Mouse (Mus musculus): Measurements from ENCODE around the gene Elmsan1. TPM values are rescaled to one million over a fixed set of nuclear protein-coding genes. Genes with fewer than 3 reads are reported as not detected.
A peak's percentile ranks its signal among the peaks of the same experiment; 100 is the strongest.

Elmsan1 gene
- total and polyA plus RNA-seq, 3 experiments, result 21.4 to 140 (median 66.7) TPM

DNA sequence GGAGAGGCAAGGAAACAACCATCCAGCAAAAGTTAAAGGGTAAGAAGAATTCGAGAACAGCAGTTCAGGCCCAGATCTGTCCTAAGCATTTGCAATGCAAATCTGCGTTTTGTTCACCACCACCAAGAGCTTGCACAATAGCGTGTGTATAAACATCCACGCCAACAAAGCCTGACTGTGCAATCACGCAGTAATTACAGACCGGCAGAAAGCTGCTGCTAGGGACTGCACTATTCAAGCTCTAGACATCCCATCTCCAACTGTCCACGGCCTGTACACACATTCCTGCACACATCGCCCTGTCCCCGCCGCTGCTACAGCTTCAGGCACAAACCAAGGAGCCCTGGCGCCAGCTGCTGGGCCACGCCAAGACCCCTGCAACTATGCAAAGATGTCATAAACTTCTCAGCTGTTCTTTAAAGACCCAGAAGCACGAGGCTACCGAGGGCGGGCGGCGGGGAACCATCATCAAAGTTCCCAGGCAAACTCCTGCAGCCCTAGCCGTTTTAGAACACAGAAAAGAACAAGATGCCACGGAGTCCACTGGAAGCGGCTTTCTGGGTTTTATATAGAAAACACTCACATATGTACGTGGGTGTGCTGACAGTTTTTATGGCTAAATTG is 1.1 kb downstream of the Elmsan1 start:
- Histone ChIP-seq H3K9me3 (replicated peaks) (0 out of 2 replicates have a peak, but pooled peaks cover 2% of the 10 kb centered on the region), H3K4me3 (ENCODE audit: low read depth, low read length) (peak overlapping the region; percentile 79), H3K4me1 (ENCODE audit: insufficient read depth, low read depth, low read length) (peaks cover 79% of the 10 kb centered on the region), H3K36me3 (replicated peaks) (peaks cover 43% of the 10 kb centered on the region), H3K27me3 (ENCODE audit: insufficient read depth, low read length) (no peaks in the 10 kb centered on the region)
- DNase-seq (ENCODE audit: low spot score) (peak; percentile 52), ATAC-seq (ENCODE audit: extremely low read depth, insufficient number of reproducible peaks, low FRiP score, poor library complexity, severe bottlenecking) (0 out of 2 replicates have a peak, but pooled peaks have one; percentile 17)
- TF ChIP-seq CTCF (IDR thresholded peaks at IDR 0.05; ENCODE audit: low read depth, low read length) (no peak), GATA1 (IDR thresholded peaks at IDR 0.05; ENCODE audit: borderline replicate concordance, low read length) (no peak), GATA2 (IDR thresholded peaks at IDR 0.05; ENCODE audit: borderline replicate concordance, low read depth, low read length) (no peak), TAL1 (conservative IDR thresholded peaks at IDR 0.05; ENCODE audit: low read depth, low read length) (no peak), POLR2AphosphoS5 (IDR thresholded peaks at IDR 0.05; ENCODE audit: insufficient replicate concordance, low read depth, low read length) (no peak)

DNA sequence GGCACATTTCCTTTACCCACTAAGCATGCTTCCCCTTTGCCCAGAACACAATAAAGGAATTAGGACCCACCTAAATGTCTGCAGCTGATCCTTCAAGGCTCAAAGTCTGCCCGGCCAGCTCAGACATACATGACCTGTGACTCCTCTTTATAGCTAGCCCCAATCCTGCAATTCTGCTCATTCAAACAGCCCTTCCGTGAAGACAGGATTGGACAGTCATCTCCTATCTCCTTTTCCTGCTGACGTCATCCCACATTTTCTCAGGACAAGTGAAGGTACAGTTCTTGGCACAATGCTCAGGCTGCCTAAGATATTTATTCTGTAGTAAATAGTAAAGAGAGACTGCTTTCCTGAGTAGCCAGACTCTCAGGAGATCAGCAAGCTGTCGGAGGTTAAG is 1.6 kb downstream of the Elmsan1 start:
- ATAC-seq (ENCODE audit: extremely low read depth, insufficient number of reproducible peaks, low FRiP score, poor library complexity, severe bottlenecking) (no peak), DNase-seq (ENCODE audit: low spot score) (no peak)
- Histone ChIP-seq H3K4me3 (ENCODE audit: low read depth, low read length) (peak overlapping the region; percentile 79; the same call in 1 of the 2 replicates), H3K27me3 (ENCODE audit: insufficient read depth, low read length) (no peaks in the 10 kb centered on the region), H3K9me3 (replicated peaks) (0 out of 2 replicates have a peak, but pooled peaks cover 2% of the 10 kb centered on the region), H3K36me3 (replicated peaks) (peaks cover 47% of the 10 kb centered on the region), H3K4me1 (ENCODE audit: insufficient read depth, low read depth, low read length) (peaks cover 78% of the 10 kb centered on the region)
- no peak for TF ChIP-seq TAL1 (conservative IDR thresholded peaks at IDR 0.05; ENCODE audit: low read depth, low read length)
- no peak for TF ChIP-seq POLR2AphosphoS5 (IDR thresholded peaks at IDR 0.05; ENCODE audit: insufficient replicate concordance, low read depth, low read length)
- TF ChIP-seq GATA2 (IDR thresholded peaks at IDR 0.05; ENCODE audit: borderline replicate concordance, low read depth, low read length), result no peak
- no peak for TF ChIP-seq CTCF (IDR thresholded peaks at IDR 0.05; ENCODE audit: low read depth, low read length)
- TF ChIP-seq GATA1 (IDR thresholded peaks at IDR 0.05; ENCODE audit: borderline replicate concordance, low read length), result no peak

DNA sequence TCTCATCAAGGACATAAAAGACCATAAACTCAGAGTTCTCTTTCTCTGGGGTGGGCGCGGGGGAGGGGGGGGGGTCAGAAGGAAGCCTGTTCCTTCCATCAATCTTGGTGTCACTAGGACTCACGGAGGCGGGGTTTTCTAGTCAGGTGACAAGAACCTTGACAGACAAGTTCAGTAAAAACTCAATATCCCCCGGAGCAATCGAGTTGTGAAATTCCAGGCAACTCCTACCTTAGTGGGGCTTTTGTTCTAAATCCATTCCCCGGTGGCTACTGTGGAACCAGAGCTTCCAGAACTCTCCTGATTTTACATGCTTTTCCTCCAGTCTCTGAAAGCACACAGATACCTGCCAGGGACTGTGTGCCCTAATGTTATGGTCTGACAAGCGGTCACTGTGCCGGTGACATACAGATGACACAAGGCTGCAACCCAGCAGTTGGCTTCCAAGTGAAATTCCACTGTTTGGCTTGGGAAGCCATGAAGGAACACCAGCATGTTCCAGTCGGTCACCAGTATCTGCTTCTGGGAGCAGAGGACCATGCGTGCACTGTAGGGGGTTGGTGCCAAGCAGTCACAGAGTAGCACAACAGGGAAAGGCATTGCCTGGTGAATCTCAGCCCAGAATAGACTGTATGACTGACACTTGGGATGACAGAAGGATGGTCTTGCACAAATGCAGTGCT is 2.8 kb downstream of the Elmsan1 start:
- Histone ChIP-seq H3K36me3 (replicated peaks) (peaks cover 58% of the 10 kb centered on the region), H3K4me3 (ENCODE audit: low read depth, low read length) (no peak overlapping the region; the same call in 1 of the 2 replicates), H3K4me1 (ENCODE audit: insufficient read depth, low read depth, low read length) (peaks cover 78% of the 10 kb centered on the region), H3K9me3 (replicated peaks) (0 out of 2 replicates have a peak, but pooled peaks cover 2% of the 10 kb centered on the region), H3K27me3 (ENCODE audit: insufficient read depth, low read length) (no peaks in the 10 kb centered on the region)
- TF ChIP-seq TAL1 (conservative IDR thresholded peaks at IDR 0.05; ENCODE audit: low read depth, low read length) (no peak), POLR2AphosphoS5 (IDR thresholded peaks at IDR 0.05; ENCODE audit: insufficient replicate concordance, low read depth, low read length) (no peak), GATA2 (IDR thresholded peaks at IDR 0.05; ENCODE audit: borderline replicate concordance, low read depth, low read length) (no peak), GATA1 (IDR thresholded peaks at IDR 0.05; ENCODE audit: borderline replicate concordance, low read length) (no peak), CTCF (IDR thresholded peaks at IDR 0.05; ENCODE audit: low read depth, low read length) (no peak)
- ATAC-seq (ENCODE audit: extremely low read depth, insufficient number of reproducible peaks, low FRiP score, poor library complexity, severe bottlenecking) (no peak), DNase-seq (ENCODE audit: low spot score) (no peak)

DNA sequence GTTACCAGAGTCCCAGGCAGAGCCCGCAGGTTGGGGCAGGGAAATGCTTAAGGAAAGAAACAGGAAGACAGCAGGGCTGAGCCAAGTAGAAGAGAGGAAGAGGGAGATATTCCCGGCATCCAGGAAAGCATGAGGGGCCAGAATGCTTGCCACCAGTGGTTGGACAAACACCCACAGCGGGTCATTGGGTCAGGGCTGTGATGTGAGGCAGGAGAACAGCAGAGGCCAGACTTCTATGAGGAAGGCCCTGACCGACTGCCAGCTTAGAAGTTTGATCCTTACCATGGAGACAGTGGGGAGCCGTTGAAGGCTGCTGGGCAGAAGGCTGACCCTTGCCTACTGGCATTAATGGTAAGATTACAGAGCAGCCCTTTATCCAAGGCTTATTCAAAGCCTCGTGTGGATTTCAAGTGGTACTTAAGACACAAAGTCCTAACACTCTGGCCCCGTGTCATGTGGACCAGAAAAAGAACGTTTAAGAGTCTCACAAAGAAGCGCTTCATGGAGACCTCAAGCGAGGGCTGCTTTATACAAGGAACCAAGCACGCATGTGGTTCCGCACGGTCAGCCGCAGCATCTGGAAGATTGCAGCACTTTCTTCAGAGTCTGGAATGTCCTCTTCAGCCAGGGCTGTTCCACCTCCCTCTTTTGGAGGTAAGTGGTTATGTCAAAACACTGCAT is 4.0 kb downstream of the Elmsan1 start:
- TF ChIP-seq CTCF (IDR thresholded peaks at IDR 0.05; ENCODE audit: low read depth, low read length), result no peak
- TF ChIP-seq GATA1 (IDR thresholded peaks at IDR 0.05; ENCODE audit: borderline replicate concordance, low read length), result no peak
- TF ChIP-seq GATA2 (IDR thresholded peaks at IDR 0.05; ENCODE audit: borderline replicate concordance, low read depth, low read length), result no peak
- no peak for TF ChIP-seq POLR2AphosphoS5 (IDR thresholded peaks at IDR 0.05; ENCODE audit: insufficient replicate concordance, low read depth, low read length)
- TF ChIP-seq TAL1 (conservative IDR thresholded peaks at IDR 0.05; ENCODE audit: low read depth, low read length), result no peak
- peaks cover 81% of the 10 kb centered on the region for H3K4me1 ChIP-seq (ENCODE audit: insufficient read depth, low read depth, low read length)
- peaks cover 71% of the 10 kb centered on the region for H3K36me3 ChIP-seq (replicated peaks)
- no peak for DNase-seq (ENCODE audit: low spot score)
- no peak for ATAC-seq (ENCODE audit: extremely low read depth, insufficient number of reproducible peaks, low FRiP score, poor library complexity, severe bottlenecking)
- H3K9me3 ChIP-seq (replicated peaks), result 0 out of 2 replicates have a peak, but pooled peaks cover 2% of the 10 kb centered on the region
- H3K4me3 ChIP-seq (ENCODE audit: low read depth, low read length), result no peak overlapping the region
- no peaks in the 10 kb centered on the region for H3K27me3 ChIP-seq (ENCODE audit: insufficient read depth, low read length)

DNA sequence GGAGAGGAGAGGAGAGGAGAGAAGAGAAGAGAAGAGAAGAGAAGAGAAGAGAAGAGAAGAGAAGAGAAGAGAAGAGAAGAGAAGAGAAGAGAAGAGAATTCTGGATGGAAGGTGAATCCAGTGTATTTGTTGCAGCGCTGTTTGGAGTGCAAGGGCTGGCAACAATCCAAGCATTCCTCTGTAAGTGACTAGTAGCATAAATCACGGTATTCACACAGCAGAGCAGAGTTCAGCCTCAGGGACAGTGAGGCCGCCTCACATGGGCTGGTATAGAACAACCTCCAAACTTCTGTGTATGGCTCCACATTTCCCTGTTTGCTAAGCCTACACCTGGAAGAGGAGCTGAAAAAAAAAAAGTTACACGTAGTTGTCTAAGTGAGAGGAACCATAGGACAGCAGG is 6.4 kb downstream of the Elmsan1 start:
- H3K4me3 ChIP-seq (ENCODE audit: low read depth, low read length), result no peak overlapping the region

More for the DNA sequence above, 6.4 kb downstream of the Elmsan1 start:
- Histone ChIP-seq H3K27me3 (ENCODE audit: insufficient read depth, low read length) (no peaks in the 10 kb centered on the region), H3K4me1 (ENCODE audit: insufficient read depth, low read depth, low read length) (peaks cover 84% of the 10 kb centered on the region), H3K36me3 (replicated peaks) (peaks cover 92% of the 10 kb centered on the region), H3K9me3 (replicated peaks) (0 out of 2 replicates have a peak, but pooled peaks cover 2% of the 10 kb centered on the region)
- DNase-seq (ENCODE audit: low spot score), result no peak
- TF ChIP-seq POLR2AphosphoS5 (IDR thresholded peaks at IDR 0.05; ENCODE audit: insufficient replicate concordance, low read depth, low read length) (no peak), GATA1 (IDR thresholded peaks at IDR 0.05; ENCODE audit: borderline replicate concordance, low read length) (no peak), TAL1 (conservative IDR thresholded peaks at IDR 0.05; ENCODE audit: low read depth, low read length) (no peak), CTCF (IDR thresholded peaks at IDR 0.05; ENCODE audit: low read depth, low read length) (no peak), GATA2 (IDR thresholded peaks at IDR 0.05; ENCODE audit: borderline replicate concordance, low read depth, low read length) (no peak)
- ATAC-seq (ENCODE audit: extremely low read depth, insufficient number of reproducible peaks, low FRiP score, poor library complexity, severe bottlenecking), result no peak
